Mouse (Mus musculus) heart, adult 2 months (tissue): ENCODE measurements at regions not wholly inside any gene's neighbourhood (a gene's known extent, or its start where the extent isn't known, plus 50 kb on each side); places are given as distances from the start of the nearest gene placed in this dataset.

Source experiments
- CTCF ChIP-seq: fragments of 200-600 bp; IDR thresholded peaks from 2 replicates; pipeline ENCODE4 v1.8.1; 2022; ENCODE audit warnings: antibody characterized with exemption, mild to moderate bottlenecking, moderate library complexity
- EP300 ChIP-seq: fragments of 200-500 bp; IDR thresholded peaks from 2 replicates; pipeline ENCODE4 v1.6.1; 2011; ENCODE audit warnings: low read depth, low read length, control low read depth; ENCODE audit not compliant: insufficient read depth

GRCm38 (mm10) chr3:143138952-143139351 lies 257.1 kb upstream of the Pkn2 start:
- TF ChIP-seq CTCF, result no peak
- no peak for TF ChIP-seq EP300
